Mouse (Mus musculus): ENCODE results near the gene Fads6.

DNA sequence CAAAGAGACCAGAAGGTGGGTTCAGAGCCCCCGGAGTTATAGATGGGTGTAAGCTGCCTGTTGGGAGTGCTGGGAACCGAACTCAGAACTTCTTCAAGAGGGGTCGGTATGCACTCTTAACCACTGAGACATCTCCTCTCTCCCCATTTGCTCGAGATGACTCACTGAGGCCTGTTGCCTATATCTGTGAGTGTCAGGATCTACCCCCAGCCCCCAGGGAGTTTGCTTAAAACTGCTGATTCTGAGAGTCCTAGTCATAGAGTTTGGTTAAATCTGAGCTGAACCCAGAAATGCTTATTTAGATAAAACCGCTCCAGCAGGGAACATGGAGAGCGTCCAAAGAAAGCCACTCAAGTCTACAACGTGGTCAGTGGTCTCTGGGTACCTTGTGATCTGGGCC lies 23.3 kb downstream of the Fads6 start:
- TF ChIP-seq FLI1 (IDR thresholded peaks at IDR 0.05; ENCODE audit: low read length) (no peak), GATA1 (IDR thresholded peaks at IDR 0.05; ENCODE audit: borderline replicate concordance, low read length) (no peak)

Measured in megakaryocyte, embryonic 14.5 days (primary cell).